Mouse (Mus musculus): Measurements from ENCODE around the gene Wdr6.
"Not testable (repeated sequence)": the region's sequence is repeated elsewhere in the genome, so short reads cannot be mapped to it uniquely, and the experiment has no call there.

Wdr6 gene

GRCm38 (mm10) chr9:108578545-108579343 lies at the start of gene Wdr6:
TSS of gene Wdr6 (minus strand) at chr9:108578739.
- peak; percentile 86 for DNase-seq

- DNase-seq: no peak
Observed at GRCm38 (mm10) chr9:108628141-108628540, 49.6 kb upstream of the Wdr6 start.

GRCm38 (mm10) chr9:108626498-108626897 lies 48.0 kb upstream of the Wdr6 start:
- DNase-seq: no peak

- no peak for DNase-seq
Observed at GRCm38 (mm10) chr9:108617301-108617700, 38.8 kb upstream of the Wdr6 start.

- DNase-seq: no peak
Observed at GRCm38 (mm10) chr9:108611488-108611887, 32.9 kb upstream of the Wdr6 start.

GRCm38 (mm10) chr9:108608889-108609288 lies 30.4 kb upstream of the Wdr6 start:
- DNase-seq: no peak

- not testable (repeated sequence) for DNase-seq
Observed at GRCm38 (mm10) chr9:108607929-108608328, 29.4 kb upstream of the Wdr6 start.

GRCm38 (mm10) chr9:108601986-108602385 lies 23.4 kb upstream of the Wdr6 start:
- DNase-seq: no peak

- DNase-seq: no peak
Observed at GRCm38 (mm10) chr9:108600011-108600410, 21.5 kb upstream of the Wdr6 start.

- DNase-seq: no peak
Observed at GRCm38 (mm10) chr9:108599021-108599566, 20.6 kb upstream of the Wdr6 start.

GRCm38 (mm10) chr9:108596998-108597764 lies 18.6 kb upstream of the Wdr6 start, which contains the start of gene P4htm:
TSS of gene P4htm (minus strand) at chr9:108597667.
- DNase-seq: peak; percentile 74

GRCm38 (mm10) chr9:108594354-108594753 lies 15.8 kb upstream of the Wdr6 start:
- DNase-seq: no peak

- no peak for DNase-seq
Observed at GRCm38 (mm10) chr9:108591462-108591861, 12.9 kb upstream of the Wdr6 start.

GRCm38 (mm10) chr9:108589229-108589628 lies 10.7 kb upstream of the Wdr6 start:
- DNase-seq: no peak

GRCm38 (mm10) chr9:108587571-108588180 lies 9.1 kb upstream of the Wdr6 start:
- DNase-seq: no peak

- DNase-seq: no peak
Observed at GRCm38 (mm10) chr9:108579344-108579690, 778 bp upstream of the Wdr6 start.

GRCm38 (mm10) chr9:108577934-108578544 lies 500 bp downstream of the Wdr6 start:
- no peak for DNase-seq

- no peak for DNase-seq
Observed at GRCm38 (mm10) chr9:108577025-108577424, 1.5 kb downstream of the Wdr6 start.

GRCm38 (mm10) chr9:108575321-108576297 lies 2.9 kb downstream of the Wdr6 start:
- DNase-seq: no peak

GRCm38 (mm10) chr9:108574921-108575320 lies 3.6 kb downstream of the Wdr6 start:
- no peak for DNase-seq
